ENCODE assay signal across 8 mouse cellular contexts in the genomic region with DNA sequence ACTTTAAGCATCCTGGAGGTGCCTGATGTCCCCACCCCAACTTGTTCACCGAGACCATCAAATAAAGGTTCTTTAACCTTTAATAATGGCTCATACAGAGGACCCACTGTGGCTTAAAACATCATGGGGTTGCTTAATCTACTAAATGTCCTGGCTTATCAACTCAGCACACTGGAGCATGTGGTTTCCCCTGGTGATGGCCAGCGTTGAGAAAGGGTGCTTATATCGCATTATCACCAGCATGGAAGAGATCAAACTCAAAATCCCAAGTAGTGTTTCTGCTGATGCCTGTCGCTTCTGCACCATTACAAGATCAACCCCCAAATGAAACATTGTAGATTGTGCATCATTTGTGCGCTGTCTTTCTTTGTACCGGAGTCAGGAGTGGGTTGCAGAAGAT. TPM values are rescaled to one million over a fixed set of nuclear protein-coding genes. Genes with fewer than 3 reads are reported as not detected.
DNase-seq lines count a peak whose midpoint lies in the region; ATAC-seq and TF ChIP-seq lines count a peak whose summit lies in the region.

No protein-coding gene starts in this region.

- no peak for TF ChIP-seq POLR2A in bone marrow, adult 2 months (IDR thresholded peaks at IDR 0.05; ENCODE audit: borderline replicate concordance, control insufficient read depth, low read depth, low read length)

- peaks cover 3% of the 10 kb centered on the region in 2 experiments; a peak in 2 of 4 replicates for H3K4me1 ChIP-seq in heart, embryonic 14.5 days (ENCODE audit: control insufficient read depth in 2 of 2, insufficient read depth in 2 of 2, low read length in 2 of 2)
- no peaks in the 10 kb centered on the region; the same call in 1 of the 2 replicates for H3K4me1 ChIP-seq in bone marrow, adult 2 months (ENCODE audit: control insufficient read depth, insufficient read depth, low read length)
- H3K4me1 ChIP-seq in hindbrain, embryonic 12.5 days: peaks cover 8% of the 10 kb centered on the region
- H3K4me1 ChIP-seq in midbrain, embryonic 10.5 days: peaks cover 22% of the 10 kb centered on the region

- peak overlapping the region; percentile 65 for H3K4me2 ChIP-seq in heart, embryonic 14.5 days (ENCODE audit: low read length)
- peak overlapping the region; percentile 57; the same call in 1 of the 2 replicates for H3K4me2 ChIP-seq in hindbrain, embryonic 12.5 days (replicated peaks)

- no peak for DNase-seq in heart, adult 8-10 months (ENCODE audit: low spot score)
- no peak for DNase-seq in midbrain, embryonic 10.5 days (ENCODE audit: low spot score)
- DNase-seq in testis, postnatal 10 days (ENCODE audit: low spot score): no peak
- no peak for DNase-seq in thymus, postnatal 4 days
- DNase-seq in cerebellum, postnatal 36 days: no peak

- no peaks in the 10 kb centered on the region for H3K9me3 ChIP-seq in heart, embryonic 14.5 days (ENCODE audit: control insufficient read depth, low read length)
- H3K9me3 ChIP-seq in hindbrain, embryonic 12.5 days (replicated peaks): no peaks in the 10 kb centered on the region
- H3K9me3 ChIP-seq in midbrain, embryonic 10.5 days (replicated peaks): no peaks in the 10 kb centered on the region

- WGBS in heart, embryonic 14.5 days: 87% methylated on average over 6 of the region's 6 CpGs
- WGBS in bone marrow, adult 2 months: 34% methylated on average over 6 of the region's 6 CpGs
- 94% methylated on average over 6 of the region's 6 CpGs for WGBS in hindbrain, embryonic 12.5 days
- 94% methylated on average over 6 of the region's 6 CpGs for WGBS in midbrain, embryonic 10.5 days

- H3K4me3 ChIP-seq in heart, embryonic 14.5 days (ENCODE audit: control insufficient read depth in 1 of 2, insufficient read depth in 1 of 2, low read depth in 1 of 2, low read length in 2 of 2): peak overlapping the region in 1 of 2 experiments; percentile 56; a peak in 1 of 4 replicates
- H3K4me3 ChIP-seq in bone marrow, adult 2 months (replicated peaks; ENCODE audit: control insufficient read depth, low read depth, low read length): peak overlapping the region; percentile 80
- H3K4me3 ChIP-seq in hindbrain, embryonic 12.5 days: peak overlapping the region; percentile 58; the same call in 1 of the 2 replicates
- peak overlapping the region; percentile 73 for H3K4me3 ChIP-seq in midbrain, embryonic 10.5 days

- no peaks in the 10 kb centered on the region for H3K27me3 ChIP-seq in heart, embryonic 14.5 days (ENCODE audit: control insufficient read depth, insufficient read depth, low read length)
- peaks cover 5% of the 10 kb centered on the region for H3K27me3 ChIP-seq in hindbrain, embryonic 12.5 days
- H3K27me3 ChIP-seq in midbrain, embryonic 10.5 days (ENCODE audit: low read depth, poor library complexity, severe bottlenecking): peaks cover 52% of the 10 kb centered on the region

- no peak for TF ChIP-seq CTCF in bone marrow, adult 2 months (IDR thresholded peaks at IDR 0.05; ENCODE audit: control insufficient read depth, insufficient read depth, low read length)

- peak overlapping the region; percentile 83; the same call in 1 of the 2 replicates for H3K9ac ChIP-seq in heart, embryonic 14.5 days (ENCODE audit: low read length)
- H3K9ac ChIP-seq in hindbrain, embryonic 12.5 days: no peak overlapping the region

- H3K36me3 ChIP-seq in heart, embryonic 14.5 days (ENCODE audit: control insufficient read depth, insufficient read depth, low read length): no peaks in the 10 kb centered on the region
- no peaks in the 10 kb centered on the region for H3K36me3 ChIP-seq in hindbrain, embryonic 12.5 days
- H3K36me3 ChIP-seq in midbrain, embryonic 10.5 days: no peaks in the 10 kb centered on the region

- no peak for ATAC-seq in heart, embryonic 14.5 days (ENCODE audit: insufficient number of reproducible peaks, insufficient read depth, low FRiP score, low read depth)
- ATAC-seq in hindbrain, embryonic 12.5 days (ENCODE audit: low FRiP score): no peak

- 0 out of 4 replicates have a peak overlapping the region, but pooled peaks of 1 of the 2 experiments have one; percentile 89 for H3K27ac ChIP-seq in heart, embryonic 14.5 days (replicated peaks in 1 of 2; ENCODE audit: control insufficient read depth in 1 of 2, insufficient read depth in 1 of 2, low read depth in 2 of 2, low read length in 2 of 2)
- peak overlapping the region; percentile 96; the same call in 1 of the 2 replicates for H3K27ac ChIP-seq in bone marrow, adult 2 months (ENCODE audit: control insufficient read depth, insufficient read depth, low read depth, low read length, poor library complexity)
- no peak overlapping the region; the same call in 1 of the 2 replicates for H3K27ac ChIP-seq in hindbrain, embryonic 12.5 days
- peak overlapping the region; percentile 94 for H3K27ac ChIP-seq in midbrain, embryonic 10.5 days (replicated peaks)

RNA-seq across cellular contexts. Expression of a gene that starts 53.2 kb away (rescaled TPM):
- 0.23 and 0.41 TPM in 2 replicates for polyA plus RNA-seq in heart, embryonic 14.5 days (2014; fragmentation: Nextera tagmentation; extraction: Ambion mirVana)
- under 1 TPM in 3 of 4 experiments, not detected in 1; 0.06 to 0.19 (median 0.14) TPM for total RNA-seq in heart, adult 8-10 months (2022)
- polyA plus RNA-seq in bone marrow, adult 2 months (2011; ENCODE audit: insufficient read depth, insufficient read length, low replicate concordance, missing spikeins): not detected in 2 replicates
- polyA plus RNA-seq in hindbrain, embryonic 12.5 days (2016; fragmentation: Nextera tagmentation; extraction: Ambion mirVana): 78.3 and 79.5 TPM in 2 replicates
- 54.8 and 56.5 TPM in 2 replicates for polyA plus RNA-seq in midbrain, embryonic 10.5 days (2016; fragmentation: Nextera tagmentation; extraction: Ambion mirVana)

Comparison
In these comparisons a context has a peak if more than half of its experiments do, and no peak if none do; other contexts are left out.
1. RNA of a gene that starts 53.2 kb away (polyA plus RNA-seq): 78.3 to 79.5 TPM in hindbrain, embryonic 12.5 days and 54.8 to 56.5 TPM in midbrain, embryonic 10.5 days; 0.23 to 0.41 TPM in heart, embryonic 14.5 days and not detected in bone marrow, adult 2 months; every median in the first group is over 10 times any median in the second.